Mouse (Mus musculus) liver, embryonic 11.5 days (tissue): ENCODE measurements around the gene Dusp16. TPM values are rescaled to one million over a fixed set of nuclear protein-coding genes. Genes with fewer than 3 reads are reported as not detected.
"Not testable (repeated sequence)": the region's sequence is repeated elsewhere in the genome, so short reads cannot be mapped to it uniquely, and the experiment has no call there.

Source experiments
- ATAC-seq: fragments of 200-750 bp; cut with Nextera tagmentation; replicated peaks from 2 replicates; pipeline ENCODE4 v1.8.0; 2017; ENCODE audit warnings: moderate number of reproducible peaks, mild to moderate bottlenecking, moderate TSS enrichment, moderate library complexity; ENCODE audit not compliant: low FRiP score
- DNase-seq: peaks from one replicate; pipeline ENCODE4 v3.0.0-alpha.2; 2017; ENCODE audit warnings: low spot score
- H3K27ac ChIP-seq: fragments of 300-500 bp; sonication (generic); 2 replicates; pipeline ENCODE4 v1.5.1; 2014; ENCODE audit warnings: mild to moderate bottlenecking, low read depth, low read length, control low read depth
- H3K27me3 ChIP-seq: fragments of 300-500 bp; sonication (generic); replicated peaks from 2 replicates; pipeline ENCODE4 v1.6.1; 2014; ENCODE audit warnings: low read length, mixed read lengths; ENCODE audit not compliant: control insufficient read depth, insufficient read depth
- H3K36me3 ChIP-seq: fragments of 300-500 bp; sonication (generic); 2 replicates; pipeline ENCODE4 v1.6.1; 2014; ENCODE audit warnings: mild to moderate bottlenecking, low read length, moderate library complexity, mixed read lengths; ENCODE audit not compliant: control insufficient read depth, insufficient read depth
- H3K4me1 ChIP-seq: fragments of 300-500 bp; sonication (generic); replicated peaks from 2 replicates; pipeline ENCODE4 v1.6.1; 2014; ENCODE audit warnings: low read length, mixed read lengths; ENCODE audit not compliant: control insufficient read depth, insufficient read depth
- H3K4me2 ChIP-seq: fragments of 300-500 bp; sonication (generic); 2 replicates; pipeline ENCODE4 v1.6.1; 2014; ENCODE audit warnings: mild to moderate bottlenecking, control low read depth, moderate library complexity
- H3K4me3 ChIP-seq: fragments of 300-500 bp; sonication (generic); 2 replicates; pipeline ENCODE4 v1.5.1; 2014; ENCODE audit warnings: low read depth, low read length, control low read depth
- H3K9ac ChIP-seq: fragments of 300-500 bp; sonication (generic); 2 replicates; pipeline ENCODE4 v1.6.1; 2014; ENCODE audit warnings: low read depth, low read length, control low read depth
- H3K9me3 ChIP-seq: fragments of 300-500 bp; sonication (generic); 2 replicates; pipeline ENCODE4 v1.6.1; 2016; ENCODE audit warnings: low read length, inconsistent platforms, mixed read lengths; ENCODE audit not compliant: control insufficient read depth
- WGBS: fragments of 180-500 bp; shearing (Covaris S2); extraction: QIAGEN DNeasy Blood & Tissue Kit; methylation state at CpG from one replicate; pipeline ENCODE4 v1.1.7; 2014; 5-methylcytosine and 5-hydroxymethylcytosine counted together
- polyA plus RNA-seq: library from polyadenylated mRNA; unstranded; fragments of >200 nt; fragmentation: Nextera tagmentation; extraction: Ambion mirVana; gene quantifications from 2 replicates; pipeline ENCODE4 v1.2.1, GENCODE M21; 2014

Gene Dusp16
- polyA plus RNA-seq, 1 experiment from 2014 or later, result 7.9 TPM

- H3K9me3 ChIP-seq, result no peaks in the 10 kb centered on the region
- H3K4me1 ChIP-seq, result no peaks in the 10 kb centered on the region
- H3K36me3 ChIP-seq, result no peaks in the 10 kb centered on the region
- H3K9ac ChIP-seq, result no peak overlapping the region
- no peak overlapping the region for H3K27ac ChIP-seq
- DNase-seq, result no peak
- no peak for ATAC-seq
- H3K4me3 ChIP-seq, result no peak overlapping the region
- WGBS, result 87% methylated on average over 6 of the region's 6 CpGs
- no peaks in the 10 kb centered on the region for H3K27me3 ChIP-seq
- H3K4me2 ChIP-seq, result no peak overlapping the region
Observed at GRCm38 (mm10) chr6:134694498-134694897, 97.9 kb downstream of the Dusp16 start.

- no peaks in the 10 kb centered on the region for H3K27me3 ChIP-seq
- no peak overlapping the region for H3K4me3 ChIP-seq
- ATAC-seq (no peak), DNase-seq (no peak)
- H3K4me2 ChIP-seq, result no peak overlapping the region
- H3K36me3 ChIP-seq, result no peaks in the 10 kb centered on the region
- 85% methylated on average over 6 of the region's 6 CpGs for WGBS
- H3K9ac ChIP-seq, result no peak overlapping the region
- H3K27ac ChIP-seq, result no peak overlapping the region
- no peaks in the 10 kb centered on the region for H3K4me1 ChIP-seq
- H3K9me3 ChIP-seq, result no peaks in the 10 kb centered on the region
Observed at GRCm38 (mm10) chr6:134685515-134685914, 106.9 kb downstream of the Dusp16 start.

GRCm38 (mm10) chr6:134685040-134685439 lies 107.4 kb downstream of the Dusp16 start:
- WGBS, result 73% methylated on average over 2 of the region's 2 CpGs
- H3K4me1 ChIP-seq, result no peaks in the 10 kb centered on the region

GRCm38 (mm10) chr6:134684354-134684915 lies 108.0 kb downstream of the Dusp16 start:
- no peak; the same call in 1 of the 2 replicates for ATAC-seq

More at GRCm38 (mm10) chr6:134685040-134685439, 107.4 kb downstream of the Dusp16 start:
- Histone ChIP-seq H3K9ac (no peak overlapping the region), H3K9me3 (no peaks in the 10 kb centered on the region), H3K36me3 (no peaks in the 10 kb centered on the region), H3K27me3 (no peaks in the 10 kb centered on the region), H3K4me3 (no peak overlapping the region), H3K27ac (no peak overlapping the region), H3K4me2 (no peak overlapping the region)
- DNase-seq (no peak), ATAC-seq (no peak)

GRCm38 (mm10) chr6:134679330-134679729 lies 113.1 kb downstream of the Dusp16 start:
- ATAC-seq, H3K9ac ChIP-seq, H3K9me3 ChIP-seq, H3K27ac ChIP-seq, H3K36me3 ChIP-seq, H3K4me1 ChIP-seq, DNase-seq, H3K4me3 ChIP-seq, H3K4me2 ChIP-seq, H3K27me3 ChIP-seq: not testable (repeated sequence)
- WGBS, result 77% methylated on average over 4 of the region's 4 CpGs

More at GRCm38 (mm10) chr6:134684354-134684915, 108.0 kb downstream of the Dusp16 start:
- 82% methylated on average over 6 of the region's 6 CpGs for WGBS
- Histone ChIP-seq H3K9ac (no peak overlapping the region), H3K9me3 (no peaks in the 10 kb centered on the region), H3K27ac (no peak overlapping the region), H3K4me3 (no peak overlapping the region), H3K27me3 (no peaks in the 10 kb centered on the region), H3K4me1 (no peaks in the 10 kb centered on the region), H3K4me2 (no peak overlapping the region), H3K36me3 (no peaks in the 10 kb centered on the region)
- no peak for DNase-seq

- 0 out of 2 replicates have a peak, but pooled peaks have one; percentile 23 for ATAC-seq
- no peaks in the 10 kb centered on the region for H3K9me3 ChIP-seq
- H3K27me3 ChIP-seq, result no peaks in the 10 kb centered on the region
- no peak overlapping the region for H3K9ac ChIP-seq
- 46% methylated on average over 3 of the region's 3 CpGs for WGBS
- H3K4me1 ChIP-seq, result peaks cover 2% of the 10 kb centered on the region; the same call in 1 of the 2 replicates
- H3K36me3 ChIP-seq, result no peaks in the 10 kb centered on the region
- no peak overlapping the region for H3K27ac ChIP-seq
- no peak overlapping the region for H3K4me3 ChIP-seq
- no peak overlapping the region for H3K4me2 ChIP-seq
- no peak for DNase-seq
Observed at GRCm38 (mm10) chr6:134678037-134678436, 114.4 kb downstream of the Dusp16 start.

- Histone ChIP-seq H3K27me3 (no peaks in the 10 kb centered on the region), H3K36me3 (no peaks in the 10 kb centered on the region), H3K4me1 (peaks cover 2% of the 10 kb centered on the region; the same call in 1 of the 2 replicates), H3K27ac (no peak overlapping the region), H3K4me3 (no peak overlapping the region), H3K9ac (no peak overlapping the region), H3K4me2 (no peak overlapping the region), H3K9me3 (no peaks in the 10 kb centered on the region)
- no peak for ATAC-seq
- 84% methylated on average over 4 of the region's 4 CpGs for WGBS
- DNase-seq, result no peak
Observed at GRCm38 (mm10) chr6:134677504-134677903, 114.9 kb downstream of the Dusp16 start.

GRCm38 (mm10) chr6:134673712-134674111 lies 118.7 kb downstream of the Dusp16 start:
- not testable (repeated sequence) for H3K4me3 ChIP-seq, H3K9me3 ChIP-seq, DNase-seq, H3K27me3 ChIP-seq, H3K4me2 ChIP-seq, ATAC-seq, H3K27ac ChIP-seq, H3K36me3 ChIP-seq, H3K9ac ChIP-seq
- WGBS, result 66% methylated on average over 8 of the region's 8 CpGs
- peaks cover 12% of the 10 kb centered on the region for H3K4me1 ChIP-seq

- ATAC-seq, result no peak
- no peaks in the 10 kb centered on the region for H3K27me3 ChIP-seq
- H3K9ac ChIP-seq, result no peak overlapping the region
- H3K4me2 ChIP-seq, result no peak overlapping the region
- H3K4me3 ChIP-seq, result no peak overlapping the region
- peaks cover 19% of the 10 kb centered on the region for H3K4me1 ChIP-seq
- WGBS, result 58% methylated on average over 4 of the region's 4 CpGs
- H3K36me3 ChIP-seq, result no peaks in the 10 kb centered on the region
- H3K27ac ChIP-seq, result no peak overlapping the region
- DNase-seq, result no peak
- H3K9me3 ChIP-seq, result no peaks in the 10 kb centered on the region
Observed at GRCm38 (mm10) chr6:134670881-134671411, 121.5 kb downstream of the Dusp16 start.
